Mouse (Mus musculus): ENCODE measurements around the gene Kcnk10.

Gene Kcnk10

GRCm38 (mm10) chr12:98519866-98520567, 58.1 kb downstream of the Kcnk10 start:
- no peak for DNase-seq (ENCODE audit: low read depth, low spot score)

GRCm38 (mm10) chr12:98505601-98506000, 72.5 kb downstream of the Kcnk10 start:
- no peak for DNase-seq (ENCODE audit: low read depth, low spot score)

- DNase-seq (ENCODE audit: low read depth, low spot score): no peak
These were observed 76.4 kb downstream of the Kcnk10 start for GRCm38 (mm10) chr12:98501528-98502280.

GRCm38 (mm10) chr12:98501045-98501444, 77.1 kb downstream of the Kcnk10 start:
- DNase-seq (ENCODE audit: low read depth, low spot score): peak; percentile 63

GRCm38 (mm10) chr12:98481460-98481859, 96.7 kb downstream of the Kcnk10 start:
- no peak for DNase-seq (ENCODE audit: low read depth, low spot score)

GRCm38 (mm10) chr12:98481048-98481447, 97.1 kb downstream of the Kcnk10 start:
- DNase-seq (ENCODE audit: low read depth, low spot score): no peak

GRCm38 (mm10) chr12:98477673-98478461, 100.2 kb downstream of the Kcnk10 start:
- peak; percentile 36 for DNase-seq (ENCODE audit: low read depth, low spot score)

- DNase-seq (ENCODE audit: low read depth, low spot score): no peak
These were observed 106.9 kb downstream of the Kcnk10 start for GRCm38 (mm10) chr12:98471232-98471631.

- DNase-seq (ENCODE audit: low read depth, low spot score): no peak
These were observed 108.0 kb downstream of the Kcnk10 start for GRCm38 (mm10) chr12:98470097-98470496.

GRCm38 (mm10) chr12:98467793-98468192, 110.3 kb downstream of the Kcnk10 start:
- no peak for DNase-seq (ENCODE audit: low read depth, low spot score)

- DNase-seq (ENCODE audit: low read depth, low spot score): peak; percentile 29
These were observed 118.2 kb downstream of the Kcnk10 start for GRCm38 (mm10) chr12:98459889-98460288.

- DNase-seq (ENCODE audit: low read depth, low spot score): no peak
These were observed 119.2 kb downstream of the Kcnk10 start for GRCm38 (mm10) chr12:98458944-98459343.

- DNase-seq (ENCODE audit: low read depth, low spot score): no peak
These were observed 119.6 kb downstream of the Kcnk10 start for GRCm38 (mm10) chr12:98458516-98458915.

GRCm38 (mm10) chr12:98453161-98453560, 124.9 kb downstream of the Kcnk10 start:
- no peak for DNase-seq (ENCODE audit: low read depth, low spot score)

GRCm38 (mm10) chr12:98452646-98453045, 125.5 kb downstream of the Kcnk10 start:
- DNase-seq (ENCODE audit: low read depth, low spot score): no peak

- no peak for DNase-seq (ENCODE audit: low read depth, low spot score)
These were observed 132.5 kb downstream of the Kcnk10 start for GRCm38 (mm10) chr12:98445637-98446036.

- no peak for DNase-seq (ENCODE audit: low read depth, low spot score)
These were observed 133.2 kb downstream of the Kcnk10 start for GRCm38 (mm10) chr12:98444860-98445259.

- no peak for DNase-seq (ENCODE audit: low read depth, low spot score)
These were observed 134.4 kb downstream of the Kcnk10 start for GRCm38 (mm10) chr12:98443754-98444153.

GRCm38 (mm10) chr12:98438080-98438479, 140.0 kb downstream of the Kcnk10 start:
- DNase-seq (ENCODE audit: low read depth, low spot score): no peak

GRCm38 (mm10) chr12:98430683-98431082, 147.4 kb downstream of the Kcnk10 start:
- no peak for DNase-seq (ENCODE audit: low read depth, low spot score)

- no peak for DNase-seq (ENCODE audit: low read depth, low spot score)
These were observed 156.8 kb downstream of the Kcnk10 start for GRCm38 (mm10) chr12:98421340-98421739.

- no peak for DNase-seq (ENCODE audit: low read depth, low spot score)
These were observed 158.3 kb downstream of the Kcnk10 start for GRCm38 (mm10) chr12:98419849-98420248.
